Mouse (Mus musculus) thymus, adult 2 months (tissue): ENCODE data around the gene Cdipt. TPM values are rescaled to one million over a fixed set of nuclear protein-coding genes. Genes with fewer than 3 reads are reported as not detected.

Experiments used
- DNase-seq: peaks from one replicate; pipeline ENCODE4 v3.0.0; 2021
- H3K27ac ChIP-seq: fragments of 200-500 bp; 2 replicates; pipeline ENCODE4 v1.5.1; 2012; ENCODE audit warnings: low read length, control low read depth; ENCODE audit not compliant: control insufficient read depth, insufficient read depth
- H3K27me3 ChIP-seq: fragments of 200-500 bp; 2 replicates; pipeline ENCODE4 v1.6.1; 2012; ENCODE audit warnings: mild to moderate bottlenecking, low read length, moderate library complexity, mixed read lengths; ENCODE audit not compliant: control insufficient read depth, insufficient read depth
- H3K36me3 ChIP-seq: fragments of 200-500 bp; 2 replicates; pipeline ENCODE4 v1.6.1; 2012; ENCODE audit warnings: mild to moderate bottlenecking, low read length, moderate library complexity; ENCODE audit not compliant: control insufficient read depth, insufficient read depth
- H3K4me1 ChIP-seq: fragments of 200-500 bp; replicated peaks from 2 replicates; pipeline ENCODE4 v1.6.1; 2012; ENCODE audit warnings: low read length; ENCODE audit not compliant: control insufficient read depth, insufficient read depth
- H3K4me3 ChIP-seq: fragments of 200-500 bp; 2 replicates; pipeline ENCODE4 v1.5.1; 2012; ENCODE audit warnings: mild to moderate bottlenecking, low read length, control low read depth, moderate library complexity; ENCODE audit not compliant: control insufficient read depth, insufficient read depth
- CTCF ChIP-seq: fragments of 200-500 bp; IDR thresholded peaks from 2 replicates; pipeline ENCODE4 v1.5.1; 2012; ENCODE audit warnings: mild to moderate bottlenecking, control low read depth, low read length, moderate library complexity, borderline replicate concordance; ENCODE audit not compliant: control insufficient read depth, poor library complexity, insufficient read depth; ENCODE audit errors: extremely low read depth
- POLR2A ChIP-seq: fragments of 200-500 bp; IDR thresholded peaks from 2 replicates; pipeline ENCODE4 v1.6.1; 2012; ENCODE audit warnings: mild to moderate bottlenecking, low read length, control low read depth, moderate library complexity; ENCODE audit not compliant: control insufficient read depth, poor library complexity, insufficient read depth; ENCODE audit errors: extremely low read depth
- WGBS: fragments of 180-500 bp; shearing (Covaris S2); methylation state at CpG from one replicate; pipeline ENCODE4 v1.1.7; 2018; 5-methylcytosine and 5-hydroxymethylcytosine counted together
- polyA plus RNA-seq: library from polyadenylated mRNA; depleted of rRNA; stranded (reverse); fragments of >200 nt; gene quantifications from 2 replicates; pipeline ENCODE4 v1.2.3, GENCODE M21; 2012; rRNA removed

Cdipt gene
- 280 and 294 TPM in 2 replicates for polyA plus RNA-seq

DNA sequence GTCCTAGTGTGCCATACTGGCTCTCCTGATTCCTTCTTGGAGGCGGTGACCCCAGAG lies at the start of gene Cdipt:
Gene Cdipt (plus strand): TSS at position 22 of the 57 bp plus-strand sequence.
- Histone ChIP-seq H3K4me1 (peaks cover 22% of the 10 kb centered on the region), H3K27ac (peak within 1 kb of the TSS; percentile 83), H3K36me3 (peaks cover 23% of the 10 kb centered on the region), H3K4me3 (peak within 1 kb of the TSS; percentile 99), H3K27me3 (no peaks in the 10 kb centered on the region)
- no peak for TF ChIP-seq POLR2A
- TF ChIP-seq CTCF = no peak
- 6% methylated on average over 1 of the region's 1 CpGs for WGBS
- DNase-seq = no peak

- Histone ChIP-seq H3K4me3 (no peak overlapping the region), H3K27me3 (no peaks in the 10 kb centered on the region), H3K27ac (no peak overlapping the region), H3K36me3 (no peaks in the 10 kb centered on the region; the same call in 1 of the 2 replicates), H3K4me1 (peaks cover 6% of the 10 kb centered on the region)
- 9% methylated on average over 3 of the region's 3 CpGs for WGBS
- no peak for TF ChIP-seq CTCF
- no peak for TF ChIP-seq POLR2A
- DNase-seq = no peak
Measured at GRCm38 (mm10) chr7:126926299-126926698, 49.4 kb upstream of the Cdipt start.

DNA sequence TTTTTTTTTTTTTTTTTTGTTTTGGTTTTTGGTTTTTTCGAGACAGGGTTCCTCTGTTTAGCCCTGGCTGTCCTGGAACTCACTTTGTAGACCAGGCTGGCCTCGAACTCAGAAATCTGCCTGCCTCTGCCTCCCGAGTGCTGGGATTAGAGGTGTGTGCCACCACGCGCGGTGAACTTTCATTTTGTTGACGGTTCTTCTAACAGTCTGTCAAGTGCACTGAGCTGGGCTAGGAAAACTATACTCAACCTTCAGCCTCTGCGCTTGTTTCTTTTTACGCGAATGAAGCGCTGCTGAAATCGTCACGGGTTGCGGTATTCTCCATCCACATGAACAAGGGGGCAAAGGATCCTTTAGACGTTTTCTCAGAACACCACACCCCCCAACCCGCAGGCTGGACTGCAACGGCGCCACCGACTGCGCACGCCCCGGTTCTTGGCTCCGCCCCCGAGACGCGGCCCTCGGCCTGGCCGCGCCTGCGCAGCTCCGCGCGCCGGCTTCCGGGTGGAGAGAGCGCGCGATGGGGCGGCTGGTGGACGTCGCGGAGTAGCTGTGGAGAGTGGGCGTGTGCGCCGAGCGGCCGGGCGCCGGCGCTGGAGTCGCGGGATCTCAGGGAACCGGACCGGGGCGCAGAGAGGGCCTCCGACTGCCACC lies 47.2 kb upstream of the Cdipt start, which contains the start of gene Kctd13:
Gene Kctd13 (plus strand): TSS at position 496 of the 654 bp plus-strand sequence.
- under 1% methylated on average over 56 of the region's 56 CpGs for WGBS
- TF ChIP-seq CTCF (peak; percentile 60; the same call in 1 of the 2 replicates), POLR2A (peak; percentile 82)
- DNase-seq = peak; percentile 95
- Histone ChIP-seq H3K4me1 (peaks cover 6% of the 10 kb centered on the region), H3K36me3 (no peaks in the 10 kb centered on the region; the same call in 1 of the 2 replicates), H3K4me3 (peak within 1 kb of the TSS; percentile 58), H3K27me3 (no peaks in the 10 kb centered on the region), H3K27ac (no peak within 1 kb of the TSS)

GRCm38 (mm10) chr7:126929046-126929445 lies 46.7 kb upstream of the Cdipt start:
- no peak for DNase-seq
- Histone ChIP-seq H3K27me3 (no peaks in the 10 kb centered on the region), H3K4me3 (peak overlapping the region; percentile 58), H3K27ac (no peak overlapping the region), H3K36me3 (no peaks in the 10 kb centered on the region; the same call in 1 of the 2 replicates), H3K4me1 (peaks cover 6% of the 10 kb centered on the region)
- under 1% methylated on average over 27 of the region's 27 CpGs for WGBS
- TF ChIP-seq POLR2A (no peak), CTCF (no peak; the same call in 1 of the 2 replicates)

DNA sequence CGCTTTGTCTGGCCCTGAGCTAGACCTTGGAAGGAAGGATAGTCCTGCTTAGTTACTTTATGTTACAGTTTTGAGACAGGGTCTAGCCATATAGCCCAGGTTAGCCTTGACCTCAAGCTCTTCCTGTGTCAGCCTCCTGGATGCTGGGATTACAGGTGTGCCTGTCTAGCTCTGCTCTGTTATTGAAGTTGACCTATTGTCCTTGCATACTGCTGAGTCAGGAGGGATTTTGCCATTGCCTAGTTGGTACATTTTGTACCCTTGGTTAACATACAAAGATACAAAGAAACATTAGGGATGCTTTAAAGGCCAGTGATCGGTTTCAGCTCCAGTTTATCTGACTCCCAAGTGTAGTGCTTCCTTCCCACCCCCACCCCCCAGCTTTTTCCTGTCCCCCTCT lies 43.1 kb upstream of the Cdipt start:
- Histone ChIP-seq H3K4me1 (peaks cover 5% of the 10 kb centered on the region), H3K27me3 (no peaks in the 10 kb centered on the region), H3K27ac (no peak overlapping the region), H3K36me3 (peaks cover 18% of the 10 kb centered on the region), H3K4me3 (no peak overlapping the region)
- TF ChIP-seq POLR2A (no peak), CTCF (no peak)
- DNase-seq = no peak
- WGBS = 95% methylated on average over 2 of the region's 2 CpGs

DNA sequence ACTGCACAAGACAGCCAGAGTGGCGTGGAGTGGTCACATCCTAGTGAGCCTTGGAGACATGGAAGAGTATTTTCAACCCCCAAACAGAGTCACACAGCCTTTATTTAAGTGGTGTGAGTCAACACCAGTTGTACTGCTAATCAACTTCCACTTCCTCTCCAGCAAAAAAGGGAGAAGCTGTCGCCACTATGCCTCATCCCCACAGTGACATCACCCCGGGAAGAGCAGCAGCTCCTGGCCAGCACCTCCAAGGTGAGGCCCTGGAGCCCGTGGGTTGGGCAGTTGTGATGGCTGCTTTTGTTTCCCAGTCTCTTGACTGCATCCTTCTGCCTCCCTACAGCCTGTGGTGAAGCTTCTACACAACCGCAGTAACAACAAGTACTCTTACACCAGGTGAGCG lies 34.5 kb upstream of the Cdipt start:
- H3K4me3 ChIP-seq = no peak overlapping the region
- no peak overlapping the region for H3K27ac ChIP-seq
- no peak for TF ChIP-seq POLR2A
- no peak for TF ChIP-seq CTCF
- H3K4me1 ChIP-seq = no peaks in the 10 kb centered on the region
- WGBS = 90% methylated on average over 6 of the region's 6 CpGs
- 0 out of 2 replicates have a peak, but pooled peaks cover 5% of the 10 kb centered on the region for H3K36me3 ChIP-seq
- DNase-seq = no peak
- H3K27me3 ChIP-seq = no peaks in the 10 kb centered on the region

GRCm38 (mm10) chr7:126941801-126942200 lies 33.9 kb upstream of the Cdipt start:
- TF ChIP-seq CTCF (no peak), POLR2A (no peak)
- Histone ChIP-seq H3K27ac (no peak overlapping the region), H3K36me3 (0 out of 2 replicates have a peak, but pooled peaks cover 1% of the 10 kb centered on the region), H3K4me1 (no peaks in the 10 kb centered on the region), H3K27me3 (no peaks in the 10 kb centered on the region), H3K4me3 (no peak overlapping the region)
- no peak for DNase-seq
- 91% methylated on average over 5 of the region's 5 CpGs for WGBS
